25 mouse cellular contexts compared by ENCODE assay signal in the genomic region with DNA sequence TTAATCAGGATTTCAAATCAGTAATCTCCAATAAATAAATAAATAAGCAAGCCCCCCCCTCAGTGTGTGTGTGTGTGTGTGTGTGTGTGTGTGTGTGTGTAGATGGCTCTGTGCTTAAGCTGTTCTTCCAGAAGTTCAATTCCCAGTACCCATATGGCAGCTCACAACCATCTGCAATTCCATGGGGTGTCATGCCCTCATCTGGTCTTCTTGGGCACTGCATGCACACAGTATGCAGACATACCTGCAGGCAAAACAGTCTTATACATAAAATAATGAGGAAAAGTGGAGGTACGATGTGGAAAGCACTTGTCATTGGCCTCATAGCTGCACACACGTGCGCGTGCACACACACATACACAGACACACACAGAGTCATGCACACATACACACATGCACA. TPM values are rescaled to one million over a fixed set of nuclear protein-coding genes. Genes with fewer than 3 reads are reported as not detected.
DNase-seq lines count a peak whose midpoint lies in the region; ATAC-seq and TF ChIP-seq lines count a peak whose summit lies in the region.
"Had no signal": no experiment of that assay in that cellular context is flagged by ENCODE, and none has a peak within 500 bp of the region (broad histone marks: within the 10 kb centered on the region; RNA-seq: fewer than 3 reads in every experiment).

No protein-coding gene starts in this region.

- no peaks in the 10 kb centered on the region for H3K4me1 ChIP-seq in kidney, adult 2 months (ENCODE audit: control insufficient read depth, insufficient read depth, low read length)
- H3K4me1 ChIP-seq in lung, postnatal 0 days (ENCODE audit: insufficient read depth, low read depth, low read length): no peaks in the 10 kb centered on the region
- no peaks in the 10 kb centered on the region for H3K4me1 ChIP-seq in ES-Bruce4 (ENCODE audit: control insufficient read depth, insufficient read depth, low read length)
- no peaks in the 10 kb centered on the region for H3K4me1 ChIP-seq in embryonic fibroblast, embryonic 13.5 days (ENCODE audit: control insufficient read depth, insufficient read depth, low read length)
- H3K4me1 ChIP-seq in neural tube, embryonic 15.5 days: no peaks in the 10 kb centered on the region
- H3K4me1 ChIP-seq: embryonic facial prominence, embryonic 13.5 days; heart, embryonic 15.5 days; hindbrain, embryonic 10.5 days; limb, embryonic 13.5 days had no signal

- no peaks in the 10 kb centered on the region for H3K36me3 ChIP-seq in kidney, adult 2 months (ENCODE audit: control insufficient read depth, insufficient read depth, low read length)
- H3K36me3 ChIP-seq in lung, postnatal 0 days (ENCODE audit: insufficient read depth, low read length): no peaks in the 10 kb centered on the region
- H3K36me3 ChIP-seq in ES-Bruce4 (ENCODE audit: control insufficient read depth, insufficient read depth, low read length, poor library complexity, severe bottlenecking): no peaks in the 10 kb centered on the region
- no peaks in the 10 kb centered on the region for H3K36me3 ChIP-seq in neural tube, embryonic 15.5 days
- H3K36me3 ChIP-seq: embryonic facial prominence, embryonic 13.5 days; heart, embryonic 15.5 days; hindbrain, embryonic 10.5 days; limb, embryonic 13.5 days had no signal

- WGBS in kidney, adult 2 months: 92% methylated on average over 4 of the region's 4 CpGs
- WGBS in lung, postnatal 0 days: 90% methylated on average over 4 of the region's 4 CpGs
- 90% methylated on average over 4 of the region's 4 CpGs for WGBS in neural tube, embryonic 15.5 days

- no peak for DNase-seq in kidney, adult 2 months
- no peak for DNase-seq in kidney, postnatal 10 days
- DNase-seq in lung, postnatal 0 days (ENCODE audit: low spot score): no peak
- DNase-seq in lung, postnatal 14 days: no peak
- no peak for DNase-seq in heart, postnatal 4 days
- DNase-seq: adrenal gland, postnatal 10 days; cerebellum, adult 11 months; cerebellum, postnatal 10 days; gastrocnemius, adult 2 months; kidney, adult 9 months; midbrain, embryonic 14.5 days; right cerebral cortex, postnatal 25 days; thymus, adult 18-20 months; thymus, postnatal 4 days had no signal

- TF ChIP-seq EP300 in lung, postnatal 0 days (IDR thresholded peaks at IDR 0.05): no peak
- no peak for TF ChIP-seq EP300 in ES-Bruce4 (IDR thresholded peaks at IDR 0.05; ENCODE audit: insufficient read depth, low read depth, low read length)

- H3K9me3 ChIP-seq in lung, postnatal 0 days (ENCODE audit: low read length): no peaks in the 10 kb centered on the region
- no peaks in the 10 kb centered on the region for H3K9me3 ChIP-seq in ES-Bruce4 (replicated peaks; ENCODE audit: control insufficient read depth, insufficient read depth, low read length, poor library complexity, severe bottlenecking)
- no peaks in the 10 kb centered on the region for H3K9me3 ChIP-seq in neural tube, embryonic 15.5 days (replicated peaks)
- H3K9me3 ChIP-seq: embryonic facial prominence, embryonic 13.5 days; heart, embryonic 15.5 days; hindbrain, embryonic 10.5 days; limb, embryonic 13.5 days had no signal

- TF ChIP-seq CTCF in kidney, adult 2 months (conservative IDR thresholded peaks at IDR 0.05; ENCODE audit: insufficient read depth, insufficient read length, low read depth, low read length): peak; percentile 42
- peak; percentile 45 for TF ChIP-seq CTCF in lung, postnatal 0 days (IDR thresholded peaks at IDR 0.05)
- peak; percentile 28 for TF ChIP-seq CTCF in ES-Bruce4 (IDR thresholded peaks at IDR 0.05; ENCODE audit: low read depth, low read length)
- peak; percentile 34; the same call in 1 of the 2 replicates for TF ChIP-seq CTCF in embryonic fibroblast, embryonic 13.5 days (IDR thresholded peaks at IDR 0.05; ENCODE audit: borderline replicate concordance, insufficient read depth, low read length)

- no peak overlapping the region for H3K4me2 ChIP-seq in lung, postnatal 0 days (replicated peaks; ENCODE audit: low read depth, low read length)
- no peak overlapping the region for H3K4me2 ChIP-seq in neural tube, embryonic 15.5 days
- H3K4me2 ChIP-seq: embryonic facial prominence, embryonic 13.5 days; heart, embryonic 15.5 days; limb, embryonic 13.5 days had no signal

- no peak overlapping the region for H3K4me3 ChIP-seq in kidney, adult 2 months (ENCODE audit: insufficient read depth, low read depth, low read length)
- H3K4me3 ChIP-seq in lung, postnatal 0 days (ENCODE audit: low read depth, low read length): no peak overlapping the region
- no peak overlapping the region for H3K4me3 ChIP-seq in ES-Bruce4 (ENCODE audit: low read depth, low read length)
- H3K4me3 ChIP-seq in embryonic fibroblast, embryonic 13.5 days (ENCODE audit: insufficient read depth, low read length): no peak overlapping the region
- H3K4me3 ChIP-seq in neural tube, embryonic 15.5 days (replicated peaks): no peak overlapping the region
- H3K4me3 ChIP-seq: embryonic facial prominence, embryonic 13.5 days; gastrocnemius, adult 2 months; heart, embryonic 15.5 days; hindbrain, embryonic 10.5 days; limb, embryonic 13.5 days; myocyte had no signal

- no peak for TF ChIP-seq POLR2A in kidney, adult 2 months (IDR thresholded peaks at IDR 0.05; ENCODE audit: low read depth, low read length)
- TF ChIP-seq POLR2A in ES-Bruce4 (IDR thresholded peaks at IDR 0.05; ENCODE audit: insufficient read depth, low read length): no peak
- no peak for TF ChIP-seq POLR2A in embryonic fibroblast, embryonic 13.5 days (IDR thresholded peaks at IDR 0.05; ENCODE audit: low read depth, low read length)

- no peak overlapping the region for H3K27ac ChIP-seq in kidney, adult 2 months (ENCODE audit: insufficient read depth, low read depth, low read length)
- no peak overlapping the region for H3K27ac ChIP-seq in lung, postnatal 0 days (ENCODE audit: low read length)
- no peak overlapping the region for H3K27ac ChIP-seq in ES-Bruce4 (ENCODE audit: insufficient read depth, low read length)
- no peak overlapping the region for H3K27ac ChIP-seq in embryonic fibroblast, embryonic 13.5 days (ENCODE audit: insufficient read depth, low read length)
- H3K27ac ChIP-seq in neural tube, embryonic 15.5 days (replicated peaks): no peak overlapping the region
- H3K27ac ChIP-seq: embryonic facial prominence, embryonic 13.5 days; gastrocnemius, adult 2 months; heart, embryonic 15.5 days; hindbrain, embryonic 10.5 days; limb, embryonic 13.5 days had no signal

- H3K27me3 ChIP-seq in kidney, adult 2 months (replicated peaks; ENCODE audit: control insufficient read depth, insufficient read depth, low read length): no peaks in the 10 kb centered on the region
- H3K27me3 ChIP-seq in lung, postnatal 0 days (replicated peaks; ENCODE audit: insufficient read depth, low read length): no peaks in the 10 kb centered on the region
- no peaks in the 10 kb centered on the region; the same call in 1 of the 2 replicates for H3K27me3 ChIP-seq in ES-Bruce4 (ENCODE audit: control insufficient read depth, insufficient read depth, low read length, poor library complexity, severe bottlenecking)
- no peaks in the 10 kb centered on the region for H3K27me3 ChIP-seq in neural tube, embryonic 15.5 days (replicated peaks)
- H3K27me3 ChIP-seq: embryonic facial prominence, embryonic 13.5 days; heart, embryonic 15.5 days; limb, embryonic 13.5 days had no signal

- ATAC-seq in lung, postnatal 0 days: no peak
- ATAC-seq in neural tube, embryonic 15.5 days (ENCODE audit: low FRiP score): no peak
- ATAC-seq: activated CD4-positive, CD25-positive, alpha-beta regulatory T cell, adult 4 months; CD4-positive, CD25-positive, alpha-beta regulatory T cell, adult 4 months had no signal

- no peak overlapping the region for H3K9ac ChIP-seq in lung, postnatal 0 days (replicated peaks; ENCODE audit: low read depth)
- no peak overlapping the region for H3K9ac ChIP-seq in ES-Bruce4 (ENCODE audit: low read depth, poor library complexity, severe bottlenecking)
- H3K9ac ChIP-seq in neural tube, embryonic 15.5 days (replicated peaks): no peak overlapping the region
- H3K9ac ChIP-seq: embryonic facial prominence, embryonic 13.5 days; heart, embryonic 15.5 days; limb, embryonic 13.5 days had no signal

RNA-seq across cellular contexts. Expression of a gene that starts 29.4 kb away (rescaled TPM):
- polyA plus RNA-seq in kidney, adult 2 months (2012; rRNA removed): 5.9 and 7.1 TPM in 2 replicates
- polyA plus RNA-seq in lung, postnatal 0 days (2015; fragmentation: Nextera tagmentation; extraction: Ambion mirVana): 3.4 and 3.6 TPM in 2 replicates
- 1.9 and 2.7 TPM in 2 replicates for polyA plus RNA-seq in ES-Bruce4 (2011; ENCODE audit: insufficient read depth, insufficient read length, low read depth, missing spikeins)
- polyA plus RNA-seq in embryonic fibroblast, embryonic 13.5 days (2011; ENCODE audit: insufficient read length, low read depth, missing spikeins): 3.8 and 7.0 TPM in 2 replicates
- 6.8 and 7.9 TPM in 2 replicates for polyA plus RNA-seq in neural tube, embryonic 15.5 days (2015; fragmentation: Nextera tagmentation; extraction: Ambion mirVana)
- 10 to 100 TPM; 21.7 to 24.1 TPM for total RNA-seq in heart, postnatal 4 days (2021)
- total RNA-seq: granulocyte monocyte progenitor cell, adult 5-6 weeks had no signal
- polyA plus RNA-seq: activated CD4-positive, CD25-positive, alpha-beta regulatory T cell, adult 4 months; CD4-positive, CD25-positive, alpha-beta regulatory T cell, adult 4 months had no signal
